Mouse (Mus musculus): ENCODE measurements at regions not wholly inside any gene's neighbourhood (a gene's known extent, or its start where the extent isn't known, plus 50 kb on each side); places are given as distances from the start of the nearest gene placed in this dataset.

- Histone ChIP-seq H3K27me3 (no peaks in the 10 kb centered on the region), H3K36me3 (no peaks in the 10 kb centered on the region), H3K4me3 (no peak overlapping the region), H3K27ac (no peak overlapping the region), H3K4me1 (no peaks in the 10 kb centered on the region), H3K4me2 (no peak overlapping the region), H3K9me3 (no peaks in the 10 kb centered on the region), H3K9ac (no peak overlapping the region)
- ATAC-seq (ENCODE audit: borderline replicate concordance, extremely low read depth, low FRiP score, low TSS enrichment), result no peak
- 79% methylated on average over 5 of the region's 5 CpGs for WGBS
These were observed 733.5 kb downstream of the Fam19a2 start for GRCm38 (mm10) chr10:123997260-123997659.

- no peaks in the 10 kb centered on the region for H3K36me3 ChIP-seq
- no peak overlapping the region for H3K27ac ChIP-seq
- no peak overlapping the region for H3K4me2 ChIP-seq
- no peaks in the 10 kb centered on the region for H3K4me1 ChIP-seq
- no peak overlapping the region for H3K4me3 ChIP-seq
- 46% methylated on average over 1 of the region's 1 CpGs for WGBS
- no peak for ATAC-seq (ENCODE audit: borderline replicate concordance, extremely low read depth, low FRiP score, low TSS enrichment)
- H3K27me3 ChIP-seq, result no peaks in the 10 kb centered on the region
- no peaks in the 10 kb centered on the region for H3K9me3 ChIP-seq
- no peak overlapping the region for H3K9ac ChIP-seq
These were observed 735.2 kb downstream of the Fam19a2 start for GRCm38 (mm10) chr10:123998959-123999358.

- ATAC-seq (ENCODE audit: borderline replicate concordance, extremely low read depth, low FRiP score, low TSS enrichment), result no peak
These were observed 781.2 kb downstream of the Fam19a2 start for GRCm38 (mm10) chr10:124045031-124045430.

GRCm38 (mm10) chr10:124045791-124046190 is 782.0 kb downstream of the Fam19a2 start:
- no peaks in the 10 kb centered on the region for H3K27me3 ChIP-seq
- 57% methylated on average over 2 of the region's 2 CpGs for WGBS
- H3K4me3 ChIP-seq, result no peak overlapping the region
- no peaks in the 10 kb centered on the region for H3K36me3 ChIP-seq
- H3K9me3 ChIP-seq, result no peaks in the 10 kb centered on the region
- no peaks in the 10 kb centered on the region for H3K4me1 ChIP-seq
- no peak for ATAC-seq (ENCODE audit: borderline replicate concordance, extremely low read depth, low FRiP score, low TSS enrichment)
- no peak overlapping the region for H3K4me2 ChIP-seq
- no peak overlapping the region for H3K9ac ChIP-seq
- H3K27ac ChIP-seq, result no peak overlapping the region

More at GRCm38 (mm10) chr10:124045031-124045430, 781.2 kb downstream of the Fam19a2 start:
- Histone ChIP-seq H3K4me2 (no peak overlapping the region), H3K9ac (no peak overlapping the region), H3K4me3 (no peak overlapping the region), H3K4me1 (no peaks in the 10 kb centered on the region), H3K9me3 (no peaks in the 10 kb centered on the region), H3K36me3 (no peaks in the 10 kb centered on the region), H3K27ac (no peak overlapping the region), H3K27me3 (no peaks in the 10 kb centered on the region)
- 85% methylated on average over 4 of the region's 4 CpGs for WGBS

GRCm38 (mm10) chr10:124082756-124083155 is 819.0 kb downstream of the Fam19a2 start:
- H3K9ac ChIP-seq, result no peak overlapping the region
- H3K27ac ChIP-seq, result no peak overlapping the region
- H3K9me3 ChIP-seq, result no peaks in the 10 kb centered on the region
- H3K36me3 ChIP-seq, result no peaks in the 10 kb centered on the region
- no peaks in the 10 kb centered on the region for H3K27me3 ChIP-seq
- WGBS, result 32% methylated on average over 3 of the region's 3 CpGs
- H3K4me1 ChIP-seq, result no peaks in the 10 kb centered on the region
- no peak overlapping the region for H3K4me3 ChIP-seq
- ATAC-seq (ENCODE audit: borderline replicate concordance, extremely low read depth, low FRiP score, low TSS enrichment), result 0 out of 2 replicates have a peak, but pooled peaks have one; percentile 49
- no peak overlapping the region for H3K4me2 ChIP-seq

GRCm38 (mm10) chr10:124090547-124090946 is 826.8 kb downstream of the Fam19a2 start:
- H3K4me2 ChIP-seq, result no peak overlapping the region
- no peaks in the 10 kb centered on the region for H3K27me3 ChIP-seq
- no peaks in the 10 kb centered on the region for H3K4me1 ChIP-seq
- no peak overlapping the region for H3K27ac ChIP-seq
- H3K9me3 ChIP-seq, result no peaks in the 10 kb centered on the region
- H3K4me3 ChIP-seq, result no peak overlapping the region
- H3K9ac ChIP-seq, result no peak overlapping the region
- no peak for ATAC-seq (ENCODE audit: borderline replicate concordance, extremely low read depth, low FRiP score, low TSS enrichment)
- no peaks in the 10 kb centered on the region for H3K36me3 ChIP-seq
- 76% methylated on average over 10 of the region's 10 CpGs for WGBS

GRCm38 (mm10) chr10:124091364-124091763 is 827.6 kb downstream of the Fam19a2 start:
- H3K36me3 ChIP-seq, result no peaks in the 10 kb centered on the region
- H3K4me1 ChIP-seq, result no peaks in the 10 kb centered on the region
- no peak overlapping the region for H3K4me3 ChIP-seq
- H3K27ac ChIP-seq, result no peak overlapping the region
- H3K9ac ChIP-seq, result no peak overlapping the region
- H3K9me3 ChIP-seq, result no peaks in the 10 kb centered on the region
- 86% methylated on average over 7 of the region's 7 CpGs for WGBS
- no peaks in the 10 kb centered on the region for H3K27me3 ChIP-seq
- no peak for ATAC-seq (ENCODE audit: borderline replicate concordance, extremely low read depth, low FRiP score, low TSS enrichment)
- no peak overlapping the region for H3K4me2 ChIP-seq

- H3K36me3 ChIP-seq, result no peaks in the 10 kb centered on the region
- H3K4me1 ChIP-seq, result no peaks in the 10 kb centered on the region
- H3K4me3 ChIP-seq, result no peak overlapping the region
- H3K9me3 ChIP-seq, result no peaks in the 10 kb centered on the region
- no peak overlapping the region for H3K4me2 ChIP-seq
- peak overlapping the region; percentile 54 for H3K27ac ChIP-seq
- no peaks in the 10 kb centered on the region for H3K27me3 ChIP-seq
- H3K9ac ChIP-seq, result no peak overlapping the region
- peak; percentile 70; the same call in 1 of the 2 replicates for ATAC-seq (ENCODE audit: borderline replicate concordance, extremely low read depth, low FRiP score, low TSS enrichment)
These were observed 855.8 kb downstream of the Fam19a2 start for GRCm38 (mm10) chr10:124119585-124119984.

GRCm38 (mm10) chr10:124138456-124138855 is 874.7 kb downstream of the Fam19a2 start:
- WGBS, result 54% methylated on average over 2 of the region's 2 CpGs
- no peak overlapping the region for H3K4me2 ChIP-seq
- no peaks in the 10 kb centered on the region for H3K27me3 ChIP-seq
- no peak overlapping the region for H3K27ac ChIP-seq
- no peak overlapping the region for H3K9ac ChIP-seq
- no peak for ATAC-seq (ENCODE audit: borderline replicate concordance, extremely low read depth, low FRiP score, low TSS enrichment)
- no peak overlapping the region for H3K4me3 ChIP-seq
- H3K9me3 ChIP-seq, result no peaks in the 10 kb centered on the region
- no peaks in the 10 kb centered on the region for H3K4me1 ChIP-seq
- H3K36me3 ChIP-seq, result no peaks in the 10 kb centered on the region

GRCm38 (mm10) chr10:124142336-124142735 is 878.5 kb downstream of the Fam19a2 start:
- ATAC-seq (ENCODE audit: borderline replicate concordance, extremely low read depth, low FRiP score, low TSS enrichment), result no peak
- 66% methylated on average over 1 of the region's 1 CpGs for WGBS

GRCm38 (mm10) chr10:124146751-124147469 is 883.1 kb downstream of the Fam19a2 start:
- ATAC-seq (ENCODE audit: borderline replicate concordance, extremely low read depth, low FRiP score, low TSS enrichment), result no peak
- H3K4me3 ChIP-seq, result no peak overlapping the region
- H3K9me3 ChIP-seq, result no peaks in the 10 kb centered on the region
- H3K27ac ChIP-seq, result no peak overlapping the region
- H3K4me1 ChIP-seq, result no peaks in the 10 kb centered on the region
- WGBS, result 43% methylated on average over 9 of the region's 9 CpGs
- H3K27me3 ChIP-seq, result no peaks in the 10 kb centered on the region
- no peak overlapping the region for H3K9ac ChIP-seq
- H3K36me3 ChIP-seq, result no peaks in the 10 kb centered on the region
- H3K4me2 ChIP-seq, result no peak overlapping the region

More at GRCm38 (mm10) chr10:124142336-124142735, 878.5 kb downstream of the Fam19a2 start:
- Histone ChIP-seq H3K27me3 (no peaks in the 10 kb centered on the region), H3K4me3 (no peak overlapping the region), H3K9me3 (no peaks in the 10 kb centered on the region), H3K4me1 (no peaks in the 10 kb centered on the region), H3K4me2 (no peak overlapping the region), H3K9ac (no peak overlapping the region), H3K36me3 (no peaks in the 10 kb centered on the region), H3K27ac (no peak overlapping the region)

- no peaks in the 10 kb centered on the region for H3K27me3 ChIP-seq
- H3K36me3 ChIP-seq, result no peaks in the 10 kb centered on the region
- H3K9me3 ChIP-seq, result no peaks in the 10 kb centered on the region
- no peak for ATAC-seq (ENCODE audit: borderline replicate concordance, extremely low read depth, low FRiP score, low TSS enrichment)
- 84% methylated on average over 7 of the region's 7 CpGs for whole genome bisulfite sequencing
- H3K4me1 ChIP-seq, result no peaks in the 10 kb centered on the region
- H3K4me2 ChIP-seq, result no peak overlapping the region
- no peak overlapping the region for H3K9ac ChIP-seq
- no peak overlapping the region for H3K4me3 ChIP-seq
- H3K27ac ChIP-seq, result no peak overlapping the region
These were observed 899.6 kb downstream of the Fam19a2 start for GRCm38 (mm10) chr10:124163441-124163840.
